Mouse (Mus musculus): ENCODE measurements at regions not wholly inside any gene's neighbourhood (a gene's known extent, or its start where the extent isn't known, plus 50 kb on each side); places are given as distances from the start of the nearest gene placed in this dataset.

GRCm38 (mm10) chr13:15078635-15079094, 384.4 kb upstream of the Gli3 start:
- TF ChIP-seq MYC (IDR thresholded peaks at IDR 0.05; ENCODE audit: low read depth, low read length) (no peak), ETS1 (IDR thresholded peaks at IDR 0.05; ENCODE audit: low read depth, low read length) (no peak), MXI1 (IDR thresholded peaks at IDR 0.05; ENCODE audit: low read depth, low read length) (no peak), MAFK (IDR thresholded peaks at IDR 0.05; ENCODE audit: borderline replicate concordance, low read depth, low read length) (no peak), TBP (IDR thresholded peaks at IDR 0.05; ENCODE audit: low read depth, low read length) (no peak), SIN3A (IDR thresholded peaks at IDR 0.05; ENCODE audit: low read length) (no peak), RCOR1 (IDR thresholded peaks at IDR 0.05; ENCODE audit: low read depth, low read length) (no peak), ELF1 (IDR thresholded peaks at IDR 0.05; ENCODE audit: low read depth, low read length) (no peak), MYB (IDR thresholded peaks at IDR 0.05; ENCODE audit: low read depth, low read length) (no peak), E2F4 (IDR thresholded peaks at IDR 0.05; ENCODE audit: borderline replicate concordance, low read depth, low read length) (no peak), RAD21 (IDR thresholded peaks at IDR 0.05; ENCODE audit: low read depth, low read length) (no peak), POLR2AphosphoS2 (IDR thresholded peaks at IDR 0.05; ENCODE audit: low read length) (no peak), EP300 (IDR thresholded peaks at IDR 0.05; ENCODE audit: low read depth in 1 of 2, low read length in 2 of 2) (no peak), POLR2AphosphoS5 (IDR thresholded peaks at IDR 0.05; ENCODE audit: borderline replicate concordance, low read depth, low read length) (no peak), NELFE (IDR thresholded peaks at IDR 0.05; ENCODE audit: low read depth, low read length) (no peak), MAX (IDR thresholded peaks at IDR 0.05; ENCODE audit: low read length) (no peak), GABPA (IDR thresholded peaks at IDR 0.05; ENCODE audit: low read depth, low read length) (no peak), TAL1 (IDR thresholded peaks at IDR 0.05; ENCODE audit: low read length) (no peak)
- no peak for DNase-seq (ENCODE audit: low read depth, low spot score)
- H3K4me1 ChIP-seq (ENCODE audit: control insufficient read depth in 1 of 2, insufficient read depth in 2 of 2, low read length in 2 of 2): no peaks in the 10 kb centered on the region
- no peak overlapping the region for H3K4me3 ChIP-seq (ENCODE audit: control insufficient read depth in 1 of 2, insufficient read depth in 1 of 2, low read depth in 2 of 2, low read length in 2 of 2)
- H3K9me3 ChIP-seq (replicated peaks; ENCODE audit: insufficient read depth, low read length): no peaks in the 10 kb centered on the region
- no peak overlapping the region for H3K27ac ChIP-seq (ENCODE audit: control insufficient read depth, low read depth, low read length)
- no peak overlapping the region for H3K9ac ChIP-seq (ENCODE audit: control insufficient read depth, low read depth, low read length, poor library complexity, severe bottlenecking)
- no peaks in the 10 kb centered on the region for H3K79me2 ChIP-seq (ENCODE audit: control insufficient read depth, insufficient read depth, low read length, poor library complexity)
- no peaks in the 10 kb centered on the region for H3K36me3 ChIP-seq (ENCODE audit: control insufficient read depth in 1 of 2, insufficient read depth in 2 of 2, low read length in 2 of 2)
- H3K27me3 ChIP-seq (ENCODE audit: control insufficient read depth in 1 of 2, insufficient read depth in 2 of 2, low read length in 2 of 2): no peaks in the 10 kb centered on the region

GRCm38 (mm10) chr13:15079148-15079547, 383.9 kb upstream of the Gli3 start:
- no peak for DNase-seq (ENCODE audit: low read depth, low spot score)
- TF ChIP-seq TCF12 (IDR thresholded peaks at IDR 0.05; ENCODE audit: low read depth, low read length) (no peak), GATA1 (IDR thresholded peaks at IDR 0.05; ENCODE audit: low read depth, low read length) (no peak), RAD21 (IDR thresholded peaks at IDR 0.05; ENCODE audit: low read depth, low read length) (no peak), SMC3 (IDR thresholded peaks at IDR 0.05; ENCODE audit: low read depth, low read length) (no peak), EP300 (IDR thresholded peaks at IDR 0.05; ENCODE audit: low read depth in 1 of 2, low read length in 2 of 2) (no peak), ETS1 (IDR thresholded peaks at IDR 0.05; ENCODE audit: low read depth, low read length) (no peak), MEF2A (IDR thresholded peaks at IDR 0.05; ENCODE audit: extremely low read depth, insufficient replicate concordance, low read depth, low read length, poor library complexity, severe bottlenecking) (no peak), CHD1 (IDR thresholded peaks at IDR 0.05; ENCODE audit: low read depth, low read length) (no peak), CHD2 (IDR thresholded peaks at IDR 0.05; ENCODE audit: low read length) (no peak), BHLHE40 (IDR thresholded peaks at IDR 0.05; ENCODE audit: borderline replicate concordance, low read depth, low read length) (no peak), ELF1 (IDR thresholded peaks at IDR 0.05; ENCODE audit: low read depth, low read length) (no peak), MXI1 (IDR thresholded peaks at IDR 0.05; ENCODE audit: low read depth, low read length) (no peak), JUND (IDR thresholded peaks at IDR 0.05; ENCODE audit: low read depth, low read length) (no peak), ZKSCAN1 (IDR thresholded peaks at IDR 0.05; ENCODE audit: low read depth, low read length) (no peak), E2F4 (IDR thresholded peaks at IDR 0.05; ENCODE audit: borderline replicate concordance, low read depth, low read length) (no peak)
- Histone ChIP-seq H3K4me3 (ENCODE audit: control insufficient read depth in 1 of 2, insufficient read depth in 1 of 2, low read depth in 2 of 2, low read length in 2 of 2) (no peak overlapping the region), H3K4me1 (ENCODE audit: control insufficient read depth in 1 of 2, insufficient read depth in 2 of 2, low read length in 2 of 2) (no peaks in the 10 kb centered on the region), H3K27me3 (ENCODE audit: control insufficient read depth in 1 of 2, insufficient read depth in 2 of 2, low read length in 2 of 2) (no peaks in the 10 kb centered on the region), H3K9me3 (replicated peaks; ENCODE audit: insufficient read depth, low read length) (no peaks in the 10 kb centered on the region), H3K9ac (ENCODE audit: control insufficient read depth, low read depth, low read length, poor library complexity, severe bottlenecking) (no peak overlapping the region), H3K36me3 (ENCODE audit: control insufficient read depth in 1 of 2, insufficient read depth in 2 of 2, low read length in 2 of 2) (no peaks in the 10 kb centered on the region), H3K79me2 (ENCODE audit: control insufficient read depth, insufficient read depth, low read length, poor library complexity) (no peaks in the 10 kb centered on the region), H3K27ac (ENCODE audit: control insufficient read depth, low read depth, low read length) (no peak overlapping the region)
